Mouse (Mus musculus) ES-Bruce4 (cell line): Measurements from ENCODE around the gene Fmo6. TPM values are rescaled to one million over a fixed set of nuclear protein-coding genes. Genes with fewer than 3 reads are reported as not detected.

Experiments
- H3K27ac ChIP-seq: 2 replicates; pipeline ENCODE4 v1.5.1; 2012; ENCODE audit warnings: low read length, inconsistent platforms; ENCODE audit not compliant: insufficient read depth
- H3K27me3 ChIP-seq: 2 replicates; pipeline ENCODE4 v1.6.1; 2012; ENCODE audit warnings: mild to moderate bottlenecking, low read length, inconsistent platforms; ENCODE audit not compliant: control insufficient read depth, poor library complexity, insufficient read depth, severe bottlenecking
- H3K36me3 ChIP-seq: 2 replicates; pipeline ENCODE4 v1.6.1; 2012; ENCODE audit warnings: inconsistent platforms, mild to moderate bottlenecking, low read length, moderate library complexity; ENCODE audit not compliant: control insufficient read depth, poor library complexity, insufficient read depth, severe bottlenecking
- H3K4me1 ChIP-seq: one replicate; pipeline ENCODE4 v1.8.1; 2011; ENCODE audit warnings: low read length; ENCODE audit not compliant: control insufficient read depth, insufficient read depth
- H3K4me3 ChIP-seq: 2 replicates; pipeline ENCODE4 v1.5.1; 2011; ENCODE audit warnings: low read depth, mild to moderate bottlenecking, low read length
- H3K9ac ChIP-seq: 2 replicates; pipeline ENCODE4 v1.6.1; 2012; ENCODE audit warnings: low read depth, mild to moderate bottlenecking, inconsistent platforms; ENCODE audit not compliant: poor library complexity, severe bottlenecking
- H3K9me3 ChIP-seq: replicated peaks from 2 replicates; pipeline ENCODE4 v1.6.1; 2012; ENCODE audit warnings: mild to moderate bottlenecking, low read length, inconsistent platforms; ENCODE audit not compliant: control insufficient read depth, poor library complexity, insufficient read depth, severe bottlenecking
- CTCF ChIP-seq: IDR thresholded peaks from one replicate; pipeline ENCODE4 v1.8.1; 2011; ENCODE audit warnings: low read depth, low read length
- EP300 ChIP-seq: IDR thresholded peaks from 2 replicates; pipeline ENCODE4 v1.6.1; 2011; ENCODE audit warnings: low read depth, low read length; ENCODE audit not compliant: insufficient read depth
- POLR2A ChIP-seq: IDR thresholded peaks from one replicate; pipeline ENCODE4 v1.8.1; 2011; ENCODE audit warnings: low read length; ENCODE audit not compliant: insufficient read depth
- polyA plus RNA-seq: library from polyadenylated mRNA; stranded (reverse); fragments of >200 nt; gene quantifications from 2 replicates; pipeline ENCODE4 v1.2.4, GENCODE M21; 2011; ENCODE audit warnings: low read depth; ENCODE audit not compliant: missing spikeins, insufficient read depth, insufficient read length

Gene Fmo6
- polyA plus RNA-seq, result not detected in 2 replicates

GRCm38 (mm10) chr1:162937415-162937814 is at the start of gene Fmo6:
Gene Fmo6 (minus strand): TSS chr1:162937515.
- no peak within 1 kb of the TSS for H3K9ac ChIP-seq
- H3K4me1 ChIP-seq, result no peaks in the 10 kb centered on the region
- H3K27me3 ChIP-seq, result no peaks in the 10 kb centered on the region
- no peak within 1 kb of the TSS for H3K4me3 ChIP-seq
- TF ChIP-seq EP300 (no peak), CTCF (no peak), POLR2A (no peak)
- no peaks in the 10 kb centered on the region for H3K36me3 ChIP-seq
- H3K9me3 ChIP-seq, result no peaks in the 10 kb centered on the region
- H3K27ac ChIP-seq, result no peak within 1 kb of the TSS

- no peaks in the 10 kb centered on the region for H3K9me3 ChIP-seq
- TF ChIP-seq EP300 (no peak), CTCF (no peak), POLR2A (no peak)
- H3K4me1 ChIP-seq, result no peaks in the 10 kb centered on the region
- H3K9ac ChIP-seq, result no peak overlapping the region
- no peaks in the 10 kb centered on the region for H3K36me3 ChIP-seq
- no peaks in the 10 kb centered on the region for H3K27me3 ChIP-seq
- H3K4me3 ChIP-seq, result no peak overlapping the region
- no peak overlapping the region for H3K27ac ChIP-seq
Observed at GRCm38 (mm10) chr1:162986777-162987176, 49.5 kb upstream of the Fmo6 start.

- Histone ChIP-seq H3K27me3 (no peaks in the 10 kb centered on the region), H3K36me3 (no peaks in the 10 kb centered on the region), H3K4me3 (no peak overlapping the region), H3K9ac (no peak overlapping the region), H3K9me3 (no peaks in the 10 kb centered on the region), H3K4me1 (no peaks in the 10 kb centered on the region), H3K27ac (no peak overlapping the region)
- TF ChIP-seq EP300 (no peak), POLR2A (no peak), CTCF (no peak)
Observed at GRCm38 (mm10) chr1:162986121-162986748, 48.9 kb upstream of the Fmo6 start.

GRCm38 (mm10) chr1:162984428-162984827 is 47.1 kb upstream of the Fmo6 start, which contains the start of gene Fmo3:
Gene Fmo3 (minus strand): TSS chr1:162984528.
- H3K9ac ChIP-seq, result no peak within 1 kb of the TSS
- H3K27ac ChIP-seq, result no peak within 1 kb of the TSS
- TF ChIP-seq EP300, result no peak
- no peak for TF ChIP-seq POLR2A
- TF ChIP-seq CTCF, result no peak
- no peaks in the 10 kb centered on the region for H3K36me3 ChIP-seq
- H3K4me1 ChIP-seq, result no peaks in the 10 kb centered on the region
- H3K9me3 ChIP-seq, result no peaks in the 10 kb centered on the region
- no peaks in the 10 kb centered on the region for H3K27me3 ChIP-seq
- no peak within 1 kb of the TSS for H3K4me3 ChIP-seq

- Histone ChIP-seq H3K27me3 (no peaks in the 10 kb centered on the region), H3K9me3 (no peaks in the 10 kb centered on the region), H3K4me3 (no peak overlapping the region), H3K4me1 (no peaks in the 10 kb centered on the region), H3K36me3 (no peaks in the 10 kb centered on the region), H3K9ac (no peak overlapping the region), H3K27ac (no peak overlapping the region)
- TF ChIP-seq POLR2A (no peak), EP300 (no peak)
Observed at GRCm38 (mm10) chr1:162963556-162963955, 26.2 kb upstream of the Fmo6 start.

GRCm38 (mm10) chr1:162957422-162957821 is 20.1 kb upstream of the Fmo6 start:
- no peak overlapping the region for H3K27ac ChIP-seq
- H3K4me1 ChIP-seq, result no peaks in the 10 kb centered on the region
- H3K4me3 ChIP-seq, result no peak overlapping the region
- no peaks in the 10 kb centered on the region for H3K27me3 ChIP-seq
- H3K9me3 ChIP-seq, result no peaks in the 10 kb centered on the region
- H3K9ac ChIP-seq, result no peak overlapping the region
- TF ChIP-seq EP300 (no peak), POLR2A (no peak), CTCF (no peak)
- no peaks in the 10 kb centered on the region for H3K36me3 ChIP-seq
